Mouse (Mus musculus) ES-Bruce4 (cell line): ENCODE measurements around the gene Thada. TPM values are rescaled to one million over a fixed set of nuclear protein-coding genes. Genes with fewer than 3 reads are reported as not detected.

Experiments
- H3K27ac ChIP-seq: 2 replicates; pipeline ENCODE4 v1.5.1; 2012; ENCODE audit warnings: low read length, inconsistent platforms; ENCODE audit not compliant: insufficient read depth
- H3K27me3 ChIP-seq: 2 replicates; pipeline ENCODE4 v1.6.1; 2012; ENCODE audit warnings: mild to moderate bottlenecking, low read length, inconsistent platforms; ENCODE audit not compliant: control insufficient read depth, poor library complexity, insufficient read depth, severe bottlenecking
- H3K36me3 ChIP-seq: 2 replicates; pipeline ENCODE4 v1.6.1; 2012; ENCODE audit warnings: inconsistent platforms, mild to moderate bottlenecking, low read length, moderate library complexity; ENCODE audit not compliant: control insufficient read depth, poor library complexity, insufficient read depth, severe bottlenecking
- H3K4me1 ChIP-seq: one replicate; pipeline ENCODE4 v1.8.1; 2011; ENCODE audit warnings: low read length; ENCODE audit not compliant: control insufficient read depth, insufficient read depth
- H3K4me3 ChIP-seq: 2 replicates; pipeline ENCODE4 v1.5.1; 2011; ENCODE audit warnings: low read depth, mild to moderate bottlenecking, low read length
- H3K9ac ChIP-seq: 2 replicates; pipeline ENCODE4 v1.6.1; 2012; ENCODE audit warnings: low read depth, mild to moderate bottlenecking, inconsistent platforms; ENCODE audit not compliant: poor library complexity, severe bottlenecking
- H3K9me3 ChIP-seq: replicated peaks from 2 replicates; pipeline ENCODE4 v1.6.1; 2012; ENCODE audit warnings: mild to moderate bottlenecking, low read length, inconsistent platforms; ENCODE audit not compliant: control insufficient read depth, poor library complexity, insufficient read depth, severe bottlenecking
- CTCF ChIP-seq: IDR thresholded peaks from one replicate; pipeline ENCODE4 v1.8.1; 2011; ENCODE audit warnings: low read depth, low read length
- EP300 ChIP-seq: IDR thresholded peaks from 2 replicates; pipeline ENCODE4 v1.6.1; 2011; ENCODE audit warnings: low read depth, low read length; ENCODE audit not compliant: insufficient read depth
- POLR2A ChIP-seq: IDR thresholded peaks from one replicate; pipeline ENCODE4 v1.8.1; 2011; ENCODE audit warnings: low read length; ENCODE audit not compliant: insufficient read depth
- polyA plus RNA-seq: library from polyadenylated mRNA; stranded (reverse); fragments of >200 nt; gene quantifications from 2 replicates; pipeline ENCODE4 v1.2.4, GENCODE M21; 2011; ENCODE audit warnings: low read depth; ENCODE audit not compliant: missing spikeins, insufficient read depth, insufficient read length

Thada gene
- polyA plus RNA-seq, 1 experiment, result 38.0 TPM

- TF ChIP-seq CTCF (no peak), POLR2A (no peak)
- Histone ChIP-seq H3K9ac (no peak overlapping the region), H3K27me3 (no peaks in the 10 kb centered on the region), H3K27ac (no peak overlapping the region), H3K36me3 (no peaks in the 10 kb centered on the region), H3K9me3 (no peaks in the 10 kb centered on the region), H3K4me3 (no peak overlapping the region), H3K4me1 (no peaks in the 10 kb centered on the region)
These were observed 187.0 kb downstream of the Thada start for GRCm38 (mm10) chr17:84279001-84279400.

DNA sequence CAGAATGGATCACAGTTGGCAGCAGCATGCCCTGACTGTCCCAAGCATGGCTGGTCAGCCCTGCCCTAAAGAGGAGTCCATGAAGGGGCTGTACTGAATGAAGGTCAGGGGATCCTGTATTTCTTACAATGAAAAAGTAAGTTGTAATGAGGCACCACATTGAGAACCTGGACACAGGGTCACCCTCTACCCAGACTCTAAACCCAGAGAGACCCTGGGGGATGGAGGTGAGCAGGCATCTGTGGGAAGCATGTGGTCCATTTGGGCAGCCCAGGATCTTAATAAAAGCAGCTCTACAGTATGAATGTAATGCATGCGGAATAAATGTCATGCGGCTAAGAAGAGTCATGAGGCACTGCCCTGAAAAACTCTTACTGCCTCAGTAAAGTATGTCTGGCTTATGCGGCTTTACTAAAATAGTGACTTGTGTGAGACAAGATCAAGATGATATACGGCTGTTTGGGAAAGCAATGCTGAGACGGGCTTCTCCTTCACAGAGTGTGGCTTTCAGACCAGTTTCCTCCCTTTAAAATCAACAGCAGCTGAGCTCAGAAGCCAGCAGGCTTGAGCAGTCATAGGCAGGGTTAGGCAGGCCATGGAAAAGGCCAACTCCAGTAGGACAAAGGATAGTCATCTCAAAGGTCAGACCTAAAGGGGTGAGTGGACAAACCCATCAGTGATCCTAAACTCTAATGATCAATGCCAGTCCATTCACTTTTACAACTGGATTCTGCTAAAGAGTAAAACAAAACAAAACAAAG lies 187.6 kb downstream of the Thada start:
- H3K27me3 ChIP-seq, result no peaks in the 10 kb centered on the region
- no peaks in the 10 kb centered on the region for H3K36me3 ChIP-seq
- TF ChIP-seq CTCF (no peak), POLR2A (no peak), EP300 (no peak)
- no peaks in the 10 kb centered on the region for H3K4me1 ChIP-seq
- H3K9ac ChIP-seq, result no peak overlapping the region
- no peaks in the 10 kb centered on the region for H3K9me3 ChIP-seq
- H3K27ac ChIP-seq, result no peak overlapping the region
- no peak overlapping the region for H3K4me3 ChIP-seq

DNA sequence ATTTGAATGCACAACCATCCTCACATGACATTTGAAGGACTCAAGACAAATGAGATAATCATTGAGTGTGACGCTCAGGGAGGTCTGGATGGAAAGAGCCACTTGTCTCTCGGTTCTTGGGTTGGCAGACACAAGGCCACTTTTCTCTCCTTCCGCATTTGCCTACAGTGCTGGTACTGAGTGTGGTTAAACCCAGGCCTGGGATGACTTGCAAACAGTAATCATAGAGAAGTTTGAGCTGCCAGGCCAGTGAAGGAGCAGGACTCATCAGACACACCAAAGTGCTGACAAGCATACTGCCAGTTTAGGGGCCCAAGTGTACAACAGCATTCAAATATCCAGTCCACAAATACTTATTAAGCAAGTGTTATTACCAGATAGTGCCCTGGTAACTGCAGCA lies 191.0 kb downstream of the Thada start:
- H3K9me3 ChIP-seq, result no peaks in the 10 kb centered on the region
- no peaks in the 10 kb centered on the region for H3K4me1 ChIP-seq
- no peaks in the 10 kb centered on the region for H3K36me3 ChIP-seq
- no peaks in the 10 kb centered on the region for H3K27me3 ChIP-seq
- H3K9ac ChIP-seq, result no peak overlapping the region
- no peak overlapping the region for H3K27ac ChIP-seq
- no peak overlapping the region for H3K4me3 ChIP-seq
- no peak for TF ChIP-seq CTCF
- no peak for TF ChIP-seq EP300
- no peak for TF ChIP-seq POLR2A

- TF ChIP-seq POLR2A (no peak), EP300 (no peak), CTCF (no peak)
- Histone ChIP-seq H3K9me3 (no peaks in the 10 kb centered on the region), H3K4me3 (no peak overlapping the region), H3K27me3 (no peaks in the 10 kb centered on the region), H3K27ac (no peak overlapping the region), H3K9ac (no peak overlapping the region), H3K4me1 (no peaks in the 10 kb centered on the region), H3K36me3 (no peaks in the 10 kb centered on the region)
These were observed 191.8 kb downstream of the Thada start for GRCm38 (mm10) chr17:84274163-84274562.

DNA sequence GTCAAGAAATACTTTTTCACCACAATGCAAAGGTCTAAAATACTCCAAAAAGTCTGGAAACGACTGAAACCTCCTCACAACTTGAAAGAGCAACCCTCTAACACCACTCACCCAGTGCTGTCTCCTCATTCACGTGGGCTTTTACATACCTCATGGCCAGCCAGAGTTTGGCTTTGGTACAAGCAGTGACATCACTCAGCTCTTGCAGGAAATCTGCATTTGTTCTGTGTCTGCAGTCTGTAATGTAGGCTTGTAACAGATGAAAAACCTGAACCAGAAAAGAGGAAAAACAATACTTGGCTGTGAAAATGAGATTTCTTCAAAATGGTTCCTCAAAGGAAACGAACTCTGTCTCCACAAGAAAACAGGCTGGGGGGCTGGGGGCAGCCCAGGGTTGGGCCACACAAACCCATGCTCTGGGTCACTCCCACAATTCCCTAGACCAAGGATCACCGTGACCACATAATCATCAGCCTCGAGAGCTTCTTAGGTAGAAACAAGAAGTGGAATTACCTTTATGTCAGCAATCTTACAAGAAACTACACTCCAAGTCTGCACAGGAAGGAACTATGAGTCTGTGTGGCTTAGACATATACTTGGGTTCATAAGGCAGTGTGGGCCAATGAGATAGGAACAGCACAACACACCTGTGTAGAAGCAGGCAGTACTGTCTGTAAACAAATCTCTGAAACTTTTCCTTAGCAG lies 193.3 kb downstream of the Thada start:
- TF ChIP-seq EP300 (no peak), CTCF (no peak), POLR2A (no peak)
- H3K9me3 ChIP-seq, result no peaks in the 10 kb centered on the region
- H3K4me3 ChIP-seq, result no peak overlapping the region
- H3K36me3 ChIP-seq, result no peaks in the 10 kb centered on the region
- no peak overlapping the region for H3K27ac ChIP-seq
- H3K9ac ChIP-seq, result no peak overlapping the region
- no peaks in the 10 kb centered on the region for H3K27me3 ChIP-seq
- H3K4me1 ChIP-seq, result no peaks in the 10 kb centered on the region

- no peaks in the 10 kb centered on the region for H3K36me3 ChIP-seq
- TF ChIP-seq CTCF (no peak), EP300 (no peak), POLR2A (no peak)
- no peaks in the 10 kb centered on the region for H3K27me3 ChIP-seq
- no peaks in the 10 kb centered on the region for H3K4me1 ChIP-seq
- H3K9me3 ChIP-seq, result no peaks in the 10 kb centered on the region
- H3K4me3 ChIP-seq, result no peak overlapping the region
- no peak overlapping the region for H3K27ac ChIP-seq
- H3K9ac ChIP-seq, result no peak overlapping the region
These were observed 194.3 kb downstream of the Thada start for GRCm38 (mm10) chr17:84271566-84272202.
